Mouse (Mus musculus) heart, embryonic 12.5 days (tissue): ENCODE data around the gene Serpina3b. TPM values are rescaled to one million over a fixed set of nuclear protein-coding genes. Genes with fewer than 3 reads are reported as not detected.

Experiments
- ATAC-seq: fragments of 200-750 bp; cut with Nextera tagmentation; 2 replicates; pipeline ENCODE4 v1.8.0; 2017; ENCODE audit warnings: moderate TSS enrichment, moderate library complexity; ENCODE audit not compliant: insufficient number of reproducible peaks, low FRiP score
- H3K27ac ChIP-seq: fragments of 300-500 bp; sonication (generic); 2 replicates; pipeline ENCODE4 v1.5.1; 2016; ENCODE audit warnings: mild to moderate bottlenecking, moderate library complexity; ENCODE audit not compliant: poor library complexity, severe bottlenecking
- H3K27me3 ChIP-seq: fragments of 300-500 bp; sonication (generic); replicated peaks from 2 replicates; pipeline ENCODE4 v1.6.1; 2016; ENCODE audit warnings: mild to moderate bottlenecking, moderate library complexity
- H3K36me3 ChIP-seq: fragments of 300-500 bp; sonication (generic); 2 replicates; pipeline ENCODE4 v1.6.1; 2016; ENCODE audit warnings: mild to moderate bottlenecking, moderate library complexity
- H3K4me1 ChIP-seq: fragments of 300-500 bp; sonication (generic); replicated peaks from 2 replicates; pipeline ENCODE4 v1.6.1; 2016; ENCODE audit warnings: mild to moderate bottlenecking
- H3K4me2 ChIP-seq: fragments of 300-500 bp; sonication (generic); 2 replicates; pipeline ENCODE4 v1.6.1; 2016; ENCODE audit warnings: mild to moderate bottlenecking, moderate library complexity
- H3K4me3 ChIP-seq: fragments of 300-500 bp; sonication (generic); 2 replicates; pipeline ENCODE4 v1.5.1; 2016; ENCODE audit warnings: mild to moderate bottlenecking
- H3K9ac ChIP-seq: fragments of 300-500 bp; sonication (generic); 2 replicates; pipeline ENCODE4 v1.6.1; 2016; ENCODE audit warnings: mild to moderate bottlenecking, moderate library complexity
- H3K9me3 ChIP-seq: fragments of 300-500 bp; sonication (generic); replicated peaks from 2 replicates; pipeline ENCODE4 v1.6.1; 2016; ENCODE audit warnings: mild to moderate bottlenecking, moderate library complexity
- WGBS: fragments of 180-500 bp; shearing (Covaris S2); methylation state at CpG from one replicate; pipeline ENCODE4 v1.1.7; 2016; 5-methylcytosine and 5-hydroxymethylcytosine counted together
- polyA plus RNA-seq: library from polyadenylated mRNA; unstranded; fragments of >200 nt; fragmentation: Nextera tagmentation; extraction: Ambion mirVana; gene quantifications from 2 replicates; pipeline ENCODE4 v1.2.1, GENCODE M21; 2016

Gene Serpina3b
- polyA plus RNA-seq, 1 experiment from 2014 or later: 0.10 TPM

GRCm38 (mm10) chr12:104125021-104125560 lies 2.7 kb upstream of the Serpina3b start:
- H3K4me1 ChIP-seq: peaks cover 6% of the 10 kb centered on the region; the same call in 1 of the 2 replicates
- 0 out of 2 replicates have a peak, but pooled peaks cover 5% of the 10 kb centered on the region for H3K27me3 ChIP-seq
- ATAC-seq: peak; percentile 46; the same call in 1 of the 2 replicates
- H3K27ac ChIP-seq: peak overlapping the region; percentile 28; the same call in 1 of the 2 replicates
- no peak overlapping the region for H3K9ac ChIP-seq
- no peaks in the 10 kb centered on the region for H3K9me3 ChIP-seq
- H3K4me2 ChIP-seq: no peak overlapping the region
- H3K36me3 ChIP-seq: no peaks in the 10 kb centered on the region
- H3K4me3 ChIP-seq: no peak overlapping the region
- WGBS: 49% methylated on average over 5 of the region's 5 CpGs

GRCm38 (mm10) chr12:104131041-104131440 lies 3.2 kb downstream of the Serpina3b start:
- no peaks in the 10 kb centered on the region for H3K27me3 ChIP-seq
- H3K4me3 ChIP-seq: no peak overlapping the region
- no peak for ATAC-seq
- H3K9ac ChIP-seq: no peak overlapping the region
- H3K4me2 ChIP-seq: no peak overlapping the region
- H3K36me3 ChIP-seq: no peaks in the 10 kb centered on the region
- H3K27ac ChIP-seq: no peak overlapping the region; the same call in 1 of the 2 replicates
- H3K4me1 ChIP-seq: peaks cover 4% of the 10 kb centered on the region; the same call in 1 of the 2 replicates
- no peaks in the 10 kb centered on the region for H3K9me3 ChIP-seq

DNA sequence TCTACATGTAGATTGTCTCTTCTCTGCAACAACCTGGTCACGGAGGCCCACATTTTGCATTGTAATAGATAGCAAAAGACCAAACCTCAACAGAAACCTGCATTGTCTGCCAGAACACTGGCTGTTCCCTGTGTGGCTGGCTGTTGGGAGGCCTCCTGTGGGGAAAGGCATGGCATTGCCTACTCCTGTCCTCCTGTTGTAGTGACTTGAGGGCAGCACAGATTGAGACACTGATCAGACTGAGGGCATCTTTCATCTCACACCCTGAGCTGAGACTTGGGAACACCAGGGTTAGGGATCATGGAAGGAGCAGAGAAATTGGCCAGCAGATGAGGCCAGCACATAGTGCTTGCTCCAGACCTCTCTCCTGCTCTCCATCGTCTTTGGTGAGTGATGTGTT lies 10.4 kb downstream of the Serpina3b start:
- no peaks in the 10 kb centered on the region for H3K27me3 ChIP-seq
- no peak overlapping the region for H3K27ac ChIP-seq
- ATAC-seq: no peak
- H3K36me3 ChIP-seq: no peaks in the 10 kb centered on the region
- H3K4me2 ChIP-seq: no peak overlapping the region
- no peaks in the 10 kb centered on the region for H3K9me3 ChIP-seq
- no peak overlapping the region for H3K9ac ChIP-seq
- H3K4me1 ChIP-seq: no peaks in the 10 kb centered on the region
- no peak overlapping the region for H3K4me3 ChIP-seq
- WGBS: 72% methylated on average over 2 of the region's 2 CpGs

GRCm38 (mm10) chr12:104140543-104141103 lies 12.8 kb downstream of the Serpina3b start:
- Histone ChIP-seq H3K9me3 (no peaks in the 10 kb centered on the region), H3K27ac (no peak overlapping the region), H3K4me1 (no peaks in the 10 kb centered on the region), H3K4me2 (no peak overlapping the region), H3K4me3 (no peak overlapping the region), H3K9ac (no peak overlapping the region), H3K36me3 (no peaks in the 10 kb centered on the region), H3K27me3 (no peaks in the 10 kb centered on the region)
- 73% methylated on average over 4 of the region's 4 CpGs for WGBS
- no peak for ATAC-seq

DNA sequence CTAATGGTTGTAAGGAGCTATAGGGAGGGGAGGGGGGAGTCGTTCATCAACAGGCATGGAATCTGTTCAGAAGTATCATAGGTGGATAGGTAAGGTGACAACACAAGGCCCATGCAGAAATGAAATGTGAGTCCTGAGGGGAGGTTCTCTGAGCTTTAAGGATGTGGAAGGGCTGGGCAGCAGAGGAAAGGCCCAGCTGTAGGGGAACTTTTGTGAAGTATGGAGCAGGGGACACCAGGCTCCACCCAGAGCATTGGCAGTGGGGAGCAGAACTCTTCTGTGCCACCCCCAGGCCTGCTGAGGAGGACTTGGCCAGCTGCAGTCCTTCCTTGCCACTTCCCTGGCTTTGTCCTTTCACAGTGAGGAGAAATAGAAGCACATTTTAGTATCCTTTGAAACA lies 13.7 kb downstream of the Serpina3b start:
- Histone ChIP-seq H3K4me1 (no peaks in the 10 kb centered on the region), H3K9me3 (no peaks in the 10 kb centered on the region), H3K27me3 (no peaks in the 10 kb centered on the region), H3K4me3 (no peak overlapping the region), H3K36me3 (no peaks in the 10 kb centered on the region), H3K9ac (no peak overlapping the region), H3K27ac (no peak overlapping the region), H3K4me2 (no peak overlapping the region)
- WGBS: 69% methylated on average over 1 of the region's 1 CpGs
- ATAC-seq: no peak

GRCm38 (mm10) chr12:104142427-104142826 lies 14.6 kb downstream of the Serpina3b start:
- H3K27ac ChIP-seq: no peak overlapping the region

GRCm38 (mm10) chr12:104143286-104143685 lies 15.5 kb downstream of the Serpina3b start:
- ATAC-seq: no peak
- H3K9ac ChIP-seq: no peak overlapping the region
- 47% methylated on average over 1 of the region's 1 CpGs for WGBS
- no peaks in the 10 kb centered on the region for H3K9me3 ChIP-seq
- no peak overlapping the region for H3K27ac ChIP-seq
- H3K4me3 ChIP-seq: no peak overlapping the region
- no peaks in the 10 kb centered on the region for H3K36me3 ChIP-seq
- H3K27me3 ChIP-seq: no peaks in the 10 kb centered on the region
- H3K4me1 ChIP-seq: no peaks in the 10 kb centered on the region
- no peak overlapping the region for H3K4me2 ChIP-seq

More at GRCm38 (mm10) chr12:104142427-104142826, 14.6 kb downstream of the Serpina3b start:
- H3K4me1 ChIP-seq: no peaks in the 10 kb centered on the region
- WGBS: 63% methylated on average over 1 of the region's 1 CpGs
- H3K36me3 ChIP-seq: no peaks in the 10 kb centered on the region
- H3K4me2 ChIP-seq: no peak overlapping the region
- H3K4me3 ChIP-seq: no peak overlapping the region
- H3K9ac ChIP-seq: no peak overlapping the region
- H3K9me3 ChIP-seq: no peaks in the 10 kb centered on the region
- H3K27me3 ChIP-seq: no peaks in the 10 kb centered on the region
- ATAC-seq: no peak

DNA sequence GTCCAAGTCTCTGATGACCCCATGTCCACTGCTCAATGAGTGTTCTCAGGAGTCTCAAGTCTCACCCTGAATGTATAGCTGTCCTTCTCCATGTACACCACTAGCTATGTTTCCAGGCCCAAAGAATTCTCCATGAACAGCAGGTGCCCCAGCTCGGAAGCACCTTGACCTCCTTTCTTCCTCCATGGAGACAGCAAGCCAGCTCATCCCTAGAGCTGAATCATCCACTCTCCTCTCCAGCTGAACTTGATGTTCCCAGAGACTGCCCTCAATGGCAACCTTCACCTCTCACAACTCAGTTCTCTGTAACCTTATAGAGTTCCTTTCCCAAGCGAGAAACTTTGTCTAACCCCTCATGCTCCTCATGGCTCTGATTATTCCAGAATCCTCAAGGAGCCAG lies 17.8 kb downstream of the Serpina3b start:
- Histone ChIP-seq H3K4me1 (no peaks in the 10 kb centered on the region), H3K4me3 (no peak overlapping the region), H3K36me3 (no peaks in the 10 kb centered on the region), H3K27ac (no peak overlapping the region), H3K27me3 (no peaks in the 10 kb centered on the region), H3K9ac (no peak overlapping the region), H3K4me2 (no peak overlapping the region), H3K9me3 (no peaks in the 10 kb centered on the region)
- 76% methylated on average over 2 of the region's 2 CpGs for WGBS
- ATAC-seq: no peak

DNA sequence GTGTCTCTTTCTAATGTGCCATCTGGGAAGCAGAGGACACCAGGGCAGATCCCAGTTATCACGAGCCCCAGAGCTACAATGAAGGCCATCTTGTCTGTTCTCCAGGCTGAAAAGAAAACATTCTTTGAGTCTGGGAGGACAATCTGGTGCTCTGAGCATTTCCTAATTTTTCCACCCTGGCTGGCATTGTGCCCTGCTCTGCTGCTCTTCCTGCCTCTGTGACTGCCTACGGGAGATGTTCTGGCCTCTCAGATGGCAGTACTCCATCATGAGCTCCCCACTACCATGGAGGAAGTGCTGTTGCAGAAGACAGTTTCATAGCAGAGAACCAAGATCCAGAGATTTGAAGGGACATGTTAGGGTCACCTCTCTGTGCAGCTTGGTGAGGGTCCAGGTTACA lies 24.2 kb downstream of the Serpina3b start:
- Histone ChIP-seq H3K36me3 (no peaks in the 10 kb centered on the region), H3K27ac (no peak overlapping the region), H3K4me2 (no peak overlapping the region), H3K27me3 (no peaks in the 10 kb centered on the region), H3K9me3 (0 out of 2 replicates have a peak, but pooled peaks cover 7% of the 10 kb centered on the region), H3K4me3 (no peak overlapping the region), H3K4me1 (no peaks in the 10 kb centered on the region), H3K9ac (no peak overlapping the region)
- WGBS: 46% methylated on average over 2 of the region's 2 CpGs
- ATAC-seq: no peak

- no peak overlapping the region for H3K9ac ChIP-seq
- H3K4me1 ChIP-seq: no peaks in the 10 kb centered on the region
- 0 out of 2 replicates have a peak, but pooled peaks cover 7% of the 10 kb centered on the region for H3K9me3 ChIP-seq
- no peaks in the 10 kb centered on the region for H3K36me3 ChIP-seq
- H3K27ac ChIP-seq: no peak overlapping the region
- no peak for ATAC-seq
- H3K4me2 ChIP-seq: no peak overlapping the region
- no peak overlapping the region for H3K4me3 ChIP-seq
- H3K27me3 ChIP-seq: no peaks in the 10 kb centered on the region
- 63% methylated on average over 3 of the region's 3 CpGs for WGBS
These were observed 25.3 kb downstream of the Serpina3b start for GRCm38 (mm10) chr12:104153041-104153645.

- Histone ChIP-seq H3K9ac (no peak within 1 kb of the TSS), H3K9me3 (0 out of 2 replicates have a peak, but pooled peaks cover 7% of the 10 kb centered on the region), H3K27me3 (no peaks in the 10 kb centered on the region), H3K27ac (no peak within 1 kb of the TSS), H3K4me3 (no peak within 1 kb of the TSS), H3K4me1 (no peaks in the 10 kb centered on the region), H3K36me3 (no peaks in the 10 kb centered on the region), H3K4me2 (no peak within 1 kb of the TSS)
- WGBS: 88% methylated on average over 2 of the region's 2 CpGs
- no peak for ATAC-seq
These were observed 25.9 kb downstream of the Serpina3b start, which contains the start of gene Serpina3c for GRCm38 (mm10) chr12:104153656-104154055. Gene Serpina3c (minus strand): TSS chr12:104153870.
